Comparison of ENCODE assay signal across 9 mouse cellular contexts in the genomic region with DNA sequence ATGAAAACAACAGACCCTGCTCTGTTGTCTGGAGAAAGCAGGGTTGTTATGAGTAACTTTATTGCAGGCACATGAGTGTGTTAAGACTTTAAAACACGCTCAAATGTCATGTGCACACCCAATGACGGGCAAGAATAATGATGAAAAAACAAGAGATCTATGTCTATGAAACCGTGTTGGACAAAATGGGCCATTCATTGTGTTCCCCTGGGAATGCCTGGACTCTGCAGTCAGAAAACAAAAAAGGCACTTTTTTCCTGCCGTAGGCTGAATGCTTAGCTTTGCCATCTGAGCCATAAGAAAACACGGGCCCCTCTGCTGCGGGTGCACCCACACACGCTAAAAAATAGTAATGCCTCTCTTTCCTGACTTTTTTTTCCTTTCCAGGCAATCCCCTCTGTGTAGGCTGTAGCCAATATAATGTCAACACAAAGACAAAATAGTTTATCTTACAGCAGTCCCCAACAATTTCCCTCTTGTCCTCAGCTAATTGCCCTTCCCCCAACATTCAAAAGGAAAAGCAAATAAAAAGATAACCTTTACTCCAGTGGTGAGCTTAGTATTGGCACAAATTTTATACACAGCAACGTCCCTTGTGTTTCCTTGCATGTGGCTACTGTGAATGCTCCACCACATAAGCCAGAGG.
A peak's percentile ranks its signal among the peaks of the same experiment; 100 is the strongest.
DNase-seq lines count a peak whose midpoint lies in the region; ATAC-seq lines count a peak whose summit lies in the region.
"Had no signal": no experiment of that assay in that cellular context is flagged by ENCODE, and none has a peak within 500 bp of the region (broad histone marks: within the 10 kb centered on the region; RNA-seq: fewer than 3 reads in every experiment).

No protein-coding gene starts in this region.

- DNase-seq in layer of hippocampus, adult 18-20 months (ENCODE audit: low spot score in 2 of 2) = peak; percentile 3 to 9
- no peak for DNase-seq in layer of hippocampus, postnatal 10 days (ENCODE audit: low spot score in 2 of 2)
- DNase-seq in intestine, embryonic 14.5 days (ENCODE audit: low spot score) = no peak
- no peak for DNase-seq in thymus, postnatal 0 days (ENCODE audit: low spot score)
- no peak for DNase-seq in gastrocnemius, adult 18-20 months (ENCODE audit: low spot score)
- no peak for DNase-seq in gastrocnemius, postnatal 4 days (ENCODE audit: low spot score in 2 of 2)
- DNase-seq: liver, embryonic 13.5 days had no signal

- H3K27ac ChIP-seq in embryonic facial prominence, embryonic 13.5 days = peak overlapping the region; percentile 63; the same call in 1 of the 2 replicates
- no peak overlapping the region; the same call in 1 of the 2 replicates for H3K27ac ChIP-seq in intestine, embryonic 14.5 days (ENCODE audit: low read depth)
- H3K27ac ChIP-seq in neural tube, embryonic 15.5 days (replicated peaks) = peak overlapping the region; percentile 58
- H3K27ac ChIP-seq: liver, embryonic 13.5 days had no signal

- no peaks in the 10 kb centered on the region for H3K36me3 ChIP-seq in embryonic facial prominence, embryonic 13.5 days
- H3K36me3 ChIP-seq in intestine, embryonic 14.5 days (ENCODE audit: control insufficient read depth, insufficient read depth, low read length) = no peaks in the 10 kb centered on the region
- no peaks in the 10 kb centered on the region for H3K36me3 ChIP-seq in neural tube, embryonic 15.5 days
- H3K36me3 ChIP-seq: liver, embryonic 13.5 days had no signal

- H3K4me2 ChIP-seq in embryonic facial prominence, embryonic 13.5 days = no peak overlapping the region
- peak overlapping the region; percentile 5; the same call in 1 of the 2 replicates for H3K4me2 ChIP-seq in intestine, embryonic 14.5 days (ENCODE audit: low read length)
- H3K4me2 ChIP-seq in neural tube, embryonic 15.5 days = peak overlapping the region; percentile 11; the same call in 1 of the 2 replicates
- H3K4me2 ChIP-seq: liver, embryonic 13.5 days had no signal

- peaks cover 5% of the 10 kb centered on the region; the same call in 1 of the 2 replicates for H3K27me3 ChIP-seq in embryonic facial prominence, embryonic 13.5 days
- no peaks in the 10 kb centered on the region for H3K27me3 ChIP-seq in intestine, embryonic 14.5 days (replicated peaks; ENCODE audit: control insufficient read depth, insufficient read depth, low read length)
- 0 out of 2 replicates have a peak, but pooled peaks cover 2% of the 10 kb centered on the region for H3K27me3 ChIP-seq in neural tube, embryonic 15.5 days (replicated peaks)
- H3K27me3 ChIP-seq: liver, embryonic 13.5 days had no signal

- ATAC-seq in embryonic facial prominence, embryonic 13.5 days (ENCODE audit: insufficient number of reproducible peaks, insufficient read depth, low FRiP score, low TSS enrichment, low read depth) = peak; percentile 37; the same call in 1 of the 2 replicates
- no peak for ATAC-seq in intestine, embryonic 14.5 days (replicated peaks; ENCODE audit: low FRiP score, low TSS enrichment, low read depth)
- ATAC-seq in neural tube, embryonic 15.5 days (ENCODE audit: low FRiP score) = no peak; the same call in 1 of the 2 replicates

- H3K4me3 ChIP-seq in embryonic facial prominence, embryonic 13.5 days = no peak overlapping the region
- H3K4me3 ChIP-seq in intestine, embryonic 14.5 days (ENCODE audit: low read depth, low read length) = no peak overlapping the region
- no peak overlapping the region for H3K4me3 ChIP-seq in neural tube, embryonic 15.5 days (replicated peaks)
- H3K4me3 ChIP-seq: liver, embryonic 13.5 days had no signal

- peaks cover 28% of the 10 kb centered on the region for H3K4me1 ChIP-seq in embryonic facial prominence, embryonic 13.5 days
- H3K4me1 ChIP-seq in intestine, embryonic 14.5 days (replicated peaks; ENCODE audit: control insufficient read depth, insufficient read depth, low read length) = peaks cover 25% of the 10 kb centered on the region
- H3K4me1 ChIP-seq in neural tube, embryonic 15.5 days = peaks cover 23% of the 10 kb centered on the region

- 14% methylated on average over 8 of the region's 8 CpGs for WGBS in embryonic facial prominence, embryonic 13.5 days
- WGBS in intestine, embryonic 14.5 days = 13% methylated on average over 8 of the region's 8 CpGs
- WGBS in neural tube, embryonic 15.5 days = 2% methylated on average over 8 of the region's 8 CpGs

- H3K9ac ChIP-seq in embryonic facial prominence, embryonic 13.5 days = no peak overlapping the region
- no peak overlapping the region for H3K9ac ChIP-seq in intestine, embryonic 14.5 days (ENCODE audit: low read length)
- no peak overlapping the region for H3K9ac ChIP-seq in neural tube, embryonic 15.5 days (replicated peaks)
- H3K9ac ChIP-seq: liver, embryonic 13.5 days had no signal

- no peaks in the 10 kb centered on the region for H3K9me3 ChIP-seq in embryonic facial prominence, embryonic 13.5 days
- no peaks in the 10 kb centered on the region for H3K9me3 ChIP-seq in intestine, embryonic 14.5 days (ENCODE audit: control insufficient read depth, low read length)
- no peaks in the 10 kb centered on the region for H3K9me3 ChIP-seq in neural tube, embryonic 15.5 days (replicated peaks)
- H3K9me3 ChIP-seq: liver, embryonic 13.5 days had no signal

Comparison
In these comparisons a context has a peak if more than half of its experiments do, and no peak if none do; other contexts are left out.
1. DNase-seq: peak in layer of hippocampus, adult 18-20 months (2 of 2); none in layer of hippocampus, postnatal 10 days (0 of 2), intestine, embryonic 14.5 days (single experiment), thymus, postnatal 0 days (single experiment), gastrocnemius, adult 18-20 months (single experiment) and gastrocnemius, postnatal 4 days (0 of 2).